ENCODE assay signal across 8 mouse cellular contexts in the genomic region with DNA sequence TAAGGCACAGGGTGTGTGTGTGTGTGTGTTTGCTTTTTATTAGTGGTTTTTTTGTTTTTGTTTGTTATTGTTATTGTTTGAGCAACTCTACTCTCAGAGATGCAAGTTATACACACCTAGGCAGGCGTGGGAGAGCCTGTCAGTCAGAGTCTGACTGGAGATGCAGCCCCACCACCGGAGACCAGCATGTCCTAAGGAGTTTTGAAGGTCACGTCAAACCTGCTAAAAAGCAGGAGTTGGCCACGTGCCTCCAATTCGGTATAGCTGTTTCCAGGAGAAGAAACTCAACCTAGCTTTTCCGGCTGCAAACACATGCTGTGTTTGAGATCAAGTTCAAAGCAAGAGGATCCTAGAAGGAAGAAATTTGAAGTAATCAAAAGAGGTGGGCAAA. TPM values are rescaled to one million over a fixed set of nuclear protein-coding genes. Genes with fewer than 3 reads are reported as not detected.
DNase-seq lines count a peak whose midpoint lies in the region; ATAC-seq and TF ChIP-seq lines count a peak whose summit lies in the region.

No protein-coding gene starts in this region.

- H3K27ac ChIP-seq in embryonic fibroblast, embryonic 13.5 days (ENCODE audit: insufficient read depth, low read length) = no peak overlapping the region

- no peak for DNase-seq in frontal cortex, postnatal 10 days (ENCODE audit: low spot score in 2 of 2)
- DNase-seq in R1 (ENCODE audit: low read depth, low spot score) = peak; percentile 13
- peak; percentile 34 for DNase-seq in kidney, postnatal 10 days
- DNase-seq in retina, postnatal 1 day = peak; percentile 22

- H3K4me1 ChIP-seq in embryonic fibroblast, embryonic 13.5 days (ENCODE audit: control insufficient read depth, insufficient read depth, low read length) = no peaks in the 10 kb centered on the region

- no peak for TF ChIP-seq POLR2A in embryonic fibroblast, embryonic 13.5 days (IDR thresholded peaks at IDR 0.05; ENCODE audit: low read depth, low read length)

- no peak for TF ChIP-seq CTCF in embryonic fibroblast, embryonic 13.5 days (IDR thresholded peaks at IDR 0.05; ENCODE audit: borderline replicate concordance, insufficient read depth, low read length)

- peak overlapping the region; percentile 21; the same call in 1 of the 2 replicates for H3K4me3 ChIP-seq in embryonic fibroblast, embryonic 13.5 days (ENCODE audit: insufficient read depth, low read length)

- 0 out of 2 replicates have a peak, but pooled peaks have one; percentile 0 for ATAC-seq in frontal cortex, adult (ENCODE audit: low TSS enrichment)
- ATAC-seq in CD4-positive, CD25-positive, alpha-beta regulatory T cell, adult 4 months = no peak
- no peak for ATAC-seq in megakaryocyte, adult 5-6 weeks (ENCODE audit: poor library complexity, severe bottlenecking)

RNA-seq across cellular contexts. Expression of a gene that starts 0.3 kb away (rescaled TPM):
- 0.28 and 0.93 TPM in 2 replicates for polyA plus RNA-seq in embryonic fibroblast, embryonic 13.5 days (2011; ENCODE audit: insufficient read length, low read depth, missing spikeins)
- under 1 TPM; 0.28 to 0.42 TPM for polyA plus RNA-seq in CD4-positive, CD25-positive, alpha-beta regulatory T cell, adult 4 months (2017; shearing (Covaris generic))
- not detected in 2 replicates for total RNA-seq in megakaryocyte, adult 5-6 weeks (2015)
- not detected in 2 replicates for total RNA-seq in megakaryocyte, adult 5-6 weeks (2017)

Comparison
In these comparisons a context has a peak if more than half of its experiments do, and no peak if none do; other contexts are left out.
1. DNase-seq: peak in R1 (single experiment), kidney, postnatal 10 days (single experiment) and retina, postnatal 1 day (single experiment); none in frontal cortex, postnatal 10 days (0 of 2).